Mouse (Mus musculus): Measurements from ENCODE around the gene Cntrob. TPM values are rescaled to one million over a fixed set of nuclear protein-coding genes. Genes with fewer than 3 reads are reported as not detected.
"Not testable (repeated sequence)": the region's sequence is repeated elsewhere in the genome, so short reads cannot be mapped to it uniquely, and the experiment has no call there.

Cntrob gene
- polyA plus RNA-seq, 1 experiment from 2014 or later = 32.1 TPM

- peaks cover 13% of the 10 kb centered on the region; the same call in 1 of the 2 replicates for H3K27me3 ChIP-seq (ENCODE audit: control insufficient read depth, insufficient read depth, low read length)
- no peak for DNase-seq (ENCODE audit: low spot score)
- H3K9ac ChIP-seq (ENCODE audit: low read length) = no peak overlapping the region; the same call in 1 of the 2 replicates
- peak overlapping the region; percentile 87 for H3K4me2 ChIP-seq (ENCODE audit: low read depth, low read length, severe bottlenecking)
- H3K4me1 ChIP-seq (replicated peaks; ENCODE audit: control insufficient read depth, insufficient read depth, low read length) = peaks cover 18% of the 10 kb centered on the region
- 0 out of 2 replicates have a peak overlapping the region, but pooled peaks have one; percentile 61 for H3K4me3 ChIP-seq (ENCODE audit: low read depth, low read length)
- ATAC-seq (replicated peaks; ENCODE audit: low FRiP score) = no peak
- H3K9me3 ChIP-seq (ENCODE audit: control insufficient read depth, low read length) = no peaks in the 10 kb centered on the region
- no peaks in the 10 kb centered on the region; the same call in 1 of the 2 replicates for H3K36me3 ChIP-seq (ENCODE audit: control insufficient read depth, insufficient read depth, low read length)
- H3K27ac ChIP-seq (ENCODE audit: low read depth, low read length) = no peak overlapping the region
- WGBS = 86% methylated on average over 6 of the region's 6 CpGs
Measured at GRCm38 (mm10) chr11:69324749-69325148, 1.2 kb upstream of the Cntrob start.

GRCm38 (mm10) chr11:69322693-69323471 is 693 bp downstream of the Cntrob start:
- ATAC-seq (replicated peaks; ENCODE audit: low FRiP score) (no peak), DNase-seq (ENCODE audit: low spot score) (no peak)
- Histone ChIP-seq H3K27ac (ENCODE audit: low read depth, low read length) (peak overlapping the region; percentile 85), H3K9me3 (ENCODE audit: control insufficient read depth, low read length) (no peaks in the 10 kb centered on the region), H3K4me2 (ENCODE audit: low read depth, low read length, severe bottlenecking) (peak overlapping the region; percentile 87), H3K4me1 (replicated peaks; ENCODE audit: control insufficient read depth, insufficient read depth, low read length) (peaks cover 18% of the 10 kb centered on the region), H3K9ac (ENCODE audit: low read length) (peak overlapping the region; percentile 86), H3K4me3 (ENCODE audit: low read depth, low read length) (peak overlapping the region; percentile 61), H3K27me3 (ENCODE audit: control insufficient read depth, insufficient read depth, low read length) (peaks cover 11% of the 10 kb centered on the region; the same call in 1 of the 2 replicates), H3K36me3 (ENCODE audit: control insufficient read depth, insufficient read depth, low read length) (no peaks in the 10 kb centered on the region; the same call in 1 of the 2 replicates)
- 21% methylated on average over 18 of the region's 18 CpGs for WGBS

GRCm38 (mm10) chr11:69322010-69322409 is 1.6 kb downstream of the Cntrob start:
- H3K4me1 ChIP-seq (replicated peaks; ENCODE audit: control insufficient read depth, insufficient read depth, low read length) = peaks cover 18% of the 10 kb centered on the region
- WGBS = 77% methylated on average over 6 of the region's 6 CpGs
- H3K27me3 ChIP-seq (ENCODE audit: control insufficient read depth, insufficient read depth, low read length) = peaks cover 6% of the 10 kb centered on the region; the same call in 1 of the 2 replicates
- no peak overlapping the region for H3K27ac ChIP-seq (ENCODE audit: low read depth, low read length)
- no peaks in the 10 kb centered on the region for H3K9me3 ChIP-seq (ENCODE audit: control insufficient read depth, low read length)
- ATAC-seq (replicated peaks; ENCODE audit: low FRiP score) (no peak), DNase-seq (ENCODE audit: low spot score) (no peak)
- H3K4me3 ChIP-seq (ENCODE audit: low read depth, low read length) = peak overlapping the region; percentile 61
- H3K4me2 ChIP-seq (ENCODE audit: low read depth, low read length, severe bottlenecking) = peak overlapping the region; percentile 87; the same call in 1 of the 2 replicates
- no peaks in the 10 kb centered on the region; the same call in 1 of the 2 replicates for H3K36me3 ChIP-seq (ENCODE audit: control insufficient read depth, insufficient read depth, low read length)
- H3K9ac ChIP-seq (ENCODE audit: low read length) = peak overlapping the region; percentile 86

GRCm38 (mm10) chr11:69321580-69321979 is 2.0 kb downstream of the Cntrob start:
- ATAC-seq (replicated peaks; ENCODE audit: low FRiP score) (no peak), DNase-seq (ENCODE audit: low spot score) (no peak)
- Histone ChIP-seq H3K9ac (ENCODE audit: low read length) (no peak overlapping the region; the same call in 1 of the 2 replicates), H3K4me1 (replicated peaks; ENCODE audit: control insufficient read depth, insufficient read depth, low read length) (peaks cover 17% of the 10 kb centered on the region), H3K4me3 (ENCODE audit: low read depth, low read length) (no peak overlapping the region), H3K9me3 (ENCODE audit: control insufficient read depth, low read length) (no peaks in the 10 kb centered on the region), H3K4me2 (ENCODE audit: low read depth, low read length, severe bottlenecking) (peak overlapping the region; percentile 87; the same call in 1 of the 2 replicates), H3K36me3 (ENCODE audit: control insufficient read depth, insufficient read depth, low read length) (no peaks in the 10 kb centered on the region; the same call in 1 of the 2 replicates), H3K27me3 (ENCODE audit: control insufficient read depth, insufficient read depth, low read length) (peaks cover 1% of the 10 kb centered on the region; the same call in 1 of the 2 replicates), H3K27ac (ENCODE audit: low read depth, low read length) (no peak overlapping the region)
- WGBS = 94% methylated on average over 6 of the region's 6 CpGs

GRCm38 (mm10) chr11:69318000-69318399 is 5.6 kb downstream of the Cntrob start:
- not testable (repeated sequence) for H3K9me3 ChIP-seq (ENCODE audit: control insufficient read depth, low read length); H3K4me1 ChIP-seq (replicated peaks; ENCODE audit: control insufficient read depth, insufficient read depth, low read length); H3K4me3 ChIP-seq (ENCODE audit: low read depth, low read length); H3K27ac ChIP-seq (ENCODE audit: low read depth, low read length); DNase-seq (ENCODE audit: low spot score); H3K9ac ChIP-seq (ENCODE audit: low read length); H3K36me3 ChIP-seq (ENCODE audit: control insufficient read depth, insufficient read depth, low read length); H3K4me2 ChIP-seq (ENCODE audit: low read depth, low read length, severe bottlenecking); ATAC-seq (replicated peaks; ENCODE audit: low FRiP score); H3K27me3 ChIP-seq (ENCODE audit: control insufficient read depth, insufficient read depth, low read length)
- WGBS = 86% methylated on average over 3 of the region's 3 CpGs

- DNase-seq (ENCODE audit: low spot score) = no peak
- no peaks in the 10 kb centered on the region for H3K27me3 ChIP-seq (ENCODE audit: control insufficient read depth, insufficient read depth, low read length)
- H3K4me3 ChIP-seq (ENCODE audit: low read depth, low read length) = no peak overlapping the region
- no peaks in the 10 kb centered on the region for H3K9me3 ChIP-seq (ENCODE audit: control insufficient read depth, low read length)
- ATAC-seq (replicated peaks; ENCODE audit: low FRiP score) = no peak
- H3K4me1 ChIP-seq (replicated peaks; ENCODE audit: control insufficient read depth, insufficient read depth, low read length) = no peaks in the 10 kb centered on the region
- no peak overlapping the region for H3K9ac ChIP-seq (ENCODE audit: low read length)
- H3K4me2 ChIP-seq (ENCODE audit: low read depth, low read length, severe bottlenecking) = no peak overlapping the region
- peaks cover 3% of the 10 kb centered on the region; the same call in 1 of the 2 replicates for H3K36me3 ChIP-seq (ENCODE audit: control insufficient read depth, insufficient read depth, low read length)
- WGBS = 98% methylated on average over 6 of the region's 6 CpGs
- H3K27ac ChIP-seq (ENCODE audit: low read depth, low read length) = no peak overlapping the region
Measured at GRCm38 (mm10) chr11:69316361-69316760, 7.2 kb downstream of the Cntrob start.

- Histone ChIP-seq H3K27ac (ENCODE audit: low read depth, low read length) (no peak overlapping the region), H3K9me3 (ENCODE audit: control insufficient read depth, low read length) (no peaks in the 10 kb centered on the region), H3K4me1 (replicated peaks; ENCODE audit: control insufficient read depth, insufficient read depth, low read length) (no peaks in the 10 kb centered on the region), H3K4me3 (ENCODE audit: low read depth, low read length) (no peak overlapping the region), H3K36me3 (ENCODE audit: control insufficient read depth, insufficient read depth, low read length) (peaks cover 17% of the 10 kb centered on the region), H3K4me2 (ENCODE audit: low read depth, low read length, severe bottlenecking) (no peak overlapping the region), H3K27me3 (ENCODE audit: control insufficient read depth, insufficient read depth, low read length) (no peaks in the 10 kb centered on the region), H3K9ac (ENCODE audit: low read length) (no peak overlapping the region)
- no peak for DNase-seq (ENCODE audit: low spot score)
- WGBS = 88% methylated on average over 7 of the region's 7 CpGs
- no peak for ATAC-seq (replicated peaks; ENCODE audit: low FRiP score)
Measured at GRCm38 (mm10) chr11:69311266-69311665, 12.3 kb downstream of the Cntrob start.

GRCm38 (mm10) chr11:69306039-69306438 is 17.5 kb downstream of the Cntrob start:
- DNase-seq (ENCODE audit: low spot score) (peak; percentile 36), ATAC-seq (replicated peaks; ENCODE audit: low FRiP score) (no peak)
- H3K9me3 ChIP-seq (ENCODE audit: control insufficient read depth, low read length) = no peaks in the 10 kb centered on the region
- no peak overlapping the region for H3K9ac ChIP-seq (ENCODE audit: low read length)
- no peaks in the 10 kb centered on the region for H3K27me3 ChIP-seq (ENCODE audit: control insufficient read depth, insufficient read depth, low read length)
- no peak overlapping the region for H3K4me2 ChIP-seq (ENCODE audit: low read depth, low read length, severe bottlenecking)
- H3K4me1 ChIP-seq (replicated peaks; ENCODE audit: control insufficient read depth, insufficient read depth, low read length) = no peaks in the 10 kb centered on the region
- 100% methylated on average over 2 of the region's 2 CpGs for WGBS
- peaks cover 17% of the 10 kb centered on the region for H3K36me3 ChIP-seq (ENCODE audit: control insufficient read depth, insufficient read depth, low read length)
- no peak overlapping the region for H3K27ac ChIP-seq (ENCODE audit: low read depth, low read length)
- H3K4me3 ChIP-seq (ENCODE audit: low read depth, low read length) = no peak overlapping the region
